Mouse (Mus musculus) liver, postnatal 0 days (tissue): ENCODE results near the gene Nid1.

ENCODE experiments used
- CTCF ChIP-seq: sonication (generic); IDR thresholded peaks from 2 replicates; pipeline ENCODE4 v1.5.1; 2016; ENCODE audit warnings: antibody characterized with exemption, low read depth
- EP300 ChIP-seq: IDR thresholded peaks from 2 replicates; pipeline ENCODE4 v1.6.1; 2016; ENCODE audit warnings: antibody characterized with exemption, low read depth, mild to moderate bottlenecking

DNA sequence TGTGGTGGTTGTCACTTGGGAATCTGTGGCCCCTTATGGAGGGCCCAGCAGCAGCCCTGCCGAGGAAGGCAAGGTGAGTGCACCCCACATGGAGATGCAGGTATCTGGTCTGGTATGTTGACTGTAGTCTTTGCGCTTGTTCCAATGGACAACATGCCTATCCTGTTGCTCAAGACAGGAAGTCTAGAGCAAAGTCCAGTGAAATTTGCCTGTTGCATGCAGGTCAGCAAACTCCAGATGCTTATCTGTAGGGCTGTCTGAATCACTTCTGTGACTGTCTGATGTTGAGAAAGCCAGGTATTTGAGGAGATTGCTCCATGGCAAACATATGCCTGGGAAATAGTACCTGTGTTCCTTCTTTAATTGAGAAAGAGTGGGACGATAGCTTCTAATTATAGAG, 26.6 kb downstream of the Nid1 start:
- TF ChIP-seq EP300 = peak; percentile 76
- no peak for TF ChIP-seq CTCF
